Mouse (Mus musculus) liver, postnatal 0 days (tissue): Measurements from ENCODE around the gene Nos1. TPM values are rescaled to one million over a fixed set of nuclear protein-coding genes. Genes with fewer than 3 reads are reported as not detected.

ENCODE experiments used
- ATAC-seq: fragments of 200-750 bp; cut with Nextera tagmentation; 2 replicates; pipeline ENCODE4 v1.8.0; 2017; ENCODE audit warnings: mild to moderate bottlenecking, moderate library complexity
- DNase-seq: peaks from one replicate; pipeline ENCODE4 v3.0.0-alpha.2; 2016
- H3K27ac ChIP-seq: fragments of 300-500 bp; sonication (generic); 2 replicates; pipeline ENCODE4 v1.5.1; 2014; ENCODE audit warnings: antibody characterized with exemption, moderate library complexity, mild to moderate bottlenecking, low read depth
- H3K27me3 ChIP-seq: fragments of 300-500 bp; sonication (generic); 2 replicates; pipeline ENCODE4 v1.6.1; 2014; ENCODE audit warnings: low read length, control low read depth, mixed read lengths; ENCODE audit not compliant: insufficient read depth
- H3K36me3 ChIP-seq: fragments of 300-500 bp; sonication (generic); replicated peaks from 2 replicates; pipeline ENCODE4 v1.6.1; 2014; ENCODE audit warnings: mild to moderate bottlenecking, control low read depth, low read length, moderate library complexity, mixed read lengths; ENCODE audit not compliant: insufficient read depth
- H3K4me1 ChIP-seq: fragments of 300-500 bp; sonication (generic); 2 replicates; pipeline ENCODE4 v1.6.1; 2014; ENCODE audit warnings: antibody characterized with exemption, mild to moderate bottlenecking, control low read depth; ENCODE audit not compliant: insufficient read depth
- H3K4me2 ChIP-seq: fragments of 300-500 bp; sonication (generic); 2 replicates; pipeline ENCODE4 v1.6.1; 2014; ENCODE audit warnings: low read depth, mild to moderate bottlenecking, low read length, moderate library complexity, mixed read lengths
- H3K4me3 ChIP-seq: fragments of 300-500 bp; sonication (generic); 2 replicates; pipeline ENCODE4 v1.5.1; 2014; ENCODE audit warnings: low read depth, low read length
- H3K9ac ChIP-seq: fragments of 300-500 bp; sonication (generic); replicated peaks from 2 replicates; pipeline ENCODE4 v1.6.1; 2014; ENCODE audit warnings: mild to moderate bottlenecking, moderate library complexity
- H3K9me3 ChIP-seq: fragments of 300-500 bp; sonication (generic); 2 replicates; pipeline ENCODE4 v1.6.1; 2016; ENCODE audit warnings: mild to moderate bottlenecking, control low read depth, low read length, mixed read lengths
- CTCF ChIP-seq: sonication (generic); IDR thresholded peaks from 2 replicates; pipeline ENCODE4 v1.5.1; 2016; ENCODE audit warnings: antibody characterized with exemption, low read depth
- EP300 ChIP-seq: IDR thresholded peaks from 2 replicates; pipeline ENCODE4 v1.6.1; 2016; ENCODE audit warnings: antibody characterized with exemption, low read depth, mild to moderate bottlenecking
- WGBS: fragments of 180-500 bp; shearing (Covaris S2); extraction: QIAGEN DNeasy Blood & Tissue Kit; methylation state at CpG from one replicate; pipeline ENCODE4 v1.1.7; 2014; ENCODE audit not compliant: insufficient replicate concordance; 5-methylcytosine and 5-hydroxymethylcytosine counted together
- polyA plus RNA-seq: library from polyadenylated mRNA; unstranded; fragments of >200 nt; fragmentation: Nextera tagmentation; extraction: Ambion mirVana; gene quantifications from 2 replicates; pipeline ENCODE4 v1.2.1, GENCODE M21; 2015

Gene Nos1
- polyA plus RNA-seq, 1 experiment from 2014 or later = not detected

DNA sequence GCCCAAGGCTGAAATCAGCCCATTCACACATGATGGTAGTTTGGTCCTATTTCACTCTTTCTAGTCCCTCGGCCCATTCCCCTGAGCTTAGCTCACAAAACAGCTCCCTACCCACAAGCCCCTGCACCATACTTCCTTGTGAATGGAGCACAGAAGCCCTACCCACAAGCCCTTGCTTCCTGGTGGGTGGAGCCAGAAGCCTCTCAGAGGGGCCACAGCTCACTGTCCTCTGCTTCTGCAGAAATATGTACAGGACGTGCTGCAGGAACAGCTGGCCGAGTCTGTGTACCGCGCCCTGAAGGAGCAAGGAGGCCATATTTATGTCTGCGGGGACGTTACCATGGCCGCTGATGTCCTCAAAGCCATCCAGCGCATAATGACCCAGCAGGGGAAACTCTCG lies 168.6 kb downstream of the Nos1 start:
- H3K27ac ChIP-seq = no peak overlapping the region
- TF ChIP-seq CTCF (no peak), EP300 (no peak)
- no peak overlapping the region for H3K4me3 ChIP-seq
- no peaks in the 10 kb centered on the region for H3K27me3 ChIP-seq
- no peak overlapping the region for H3K4me2 ChIP-seq
- H3K9me3 ChIP-seq = no peaks in the 10 kb centered on the region
- no peak overlapping the region for H3K9ac ChIP-seq
- ATAC-seq (no peak), DNase-seq (no peak)
- no peaks in the 10 kb centered on the region for H3K4me1 ChIP-seq
- no peaks in the 10 kb centered on the region for H3K36me3 ChIP-seq
- whole genome bisulfite sequencing = 80% methylated on average over 10 of the region's 10 CpGs

DNA sequence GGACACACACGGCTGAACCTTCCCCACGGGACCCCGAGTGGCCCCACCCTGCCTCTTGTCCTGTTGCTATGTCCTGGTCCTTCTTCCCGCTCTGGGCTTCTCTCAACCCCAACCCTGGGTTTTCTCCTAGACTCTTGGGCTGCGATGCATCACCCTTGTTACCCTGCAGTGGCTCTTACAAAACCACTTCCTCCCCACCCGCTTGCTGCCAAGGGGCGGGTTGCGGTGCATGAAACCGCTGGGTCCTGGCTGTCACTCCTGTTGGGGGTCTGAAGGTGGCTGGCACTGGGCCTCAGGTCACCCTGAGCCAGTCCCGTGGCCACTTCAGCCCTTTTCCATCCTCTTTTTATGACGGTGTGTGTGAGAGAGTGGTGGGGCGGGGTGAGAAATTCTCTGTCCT lies 173.1 kb downstream of the Nos1 start:
- Histone ChIP-seq H3K27ac (no peak overlapping the region), H3K36me3 (no peaks in the 10 kb centered on the region), H3K4me2 (no peak overlapping the region), H3K4me1 (no peaks in the 10 kb centered on the region; the same call in 1 of the 2 replicates), H3K9me3 (no peaks in the 10 kb centered on the region), H3K4me3 (no peak overlapping the region), H3K9ac (no peak overlapping the region), H3K27me3 (no peaks in the 10 kb centered on the region)
- TF ChIP-seq EP300 (no peak), CTCF (no peak)
- ATAC-seq (no peak), DNase-seq (no peak)
- WGBS = 48% methylated on average over 12 of the region's 12 CpGs

DNA sequence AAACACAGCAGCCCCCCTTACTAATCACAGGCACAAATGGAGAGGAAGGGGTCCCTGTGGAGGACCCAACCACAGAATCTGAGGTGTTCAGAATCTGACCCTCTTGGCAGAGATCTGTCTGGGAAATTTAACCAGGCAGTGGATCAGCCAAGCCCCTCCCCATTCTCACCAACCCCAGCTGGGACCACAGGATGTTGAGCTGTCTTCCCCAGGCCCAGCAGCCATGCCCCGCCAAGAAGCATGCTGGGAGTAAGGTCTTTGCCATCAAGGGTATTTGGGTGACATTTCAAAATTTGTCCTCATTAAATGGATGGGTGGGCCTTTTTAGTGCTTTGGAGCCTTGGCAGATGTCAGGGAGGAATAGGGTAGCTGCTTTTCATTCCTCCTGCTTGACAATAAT lies 173.6 kb downstream of the Nos1 start:
- H3K4me3 ChIP-seq = no peak overlapping the region
- H3K36me3 ChIP-seq = no peaks in the 10 kb centered on the region
- H3K27me3 ChIP-seq = no peaks in the 10 kb centered on the region
- DNase-seq (no peak), ATAC-seq (no peak)
- no peaks in the 10 kb centered on the region for H3K9me3 ChIP-seq
- WGBS = 61% methylated on average over 1 of the region's 1 CpGs
- no peak overlapping the region for H3K9ac ChIP-seq
- H3K4me2 ChIP-seq = no peak overlapping the region
- H3K27ac ChIP-seq = no peak overlapping the region
- no peaks in the 10 kb centered on the region; the same call in 1 of the 2 replicates for H3K4me1 ChIP-seq
- TF ChIP-seq EP300 (no peak), CTCF (no peak)

- no peak overlapping the region for H3K4me2 ChIP-seq
- peak; percentile 75 for ATAC-seq
- no peaks in the 10 kb centered on the region for H3K36me3 ChIP-seq
- WGBS = 17% methylated on average over 10 of the region's 10 CpGs
- H3K27ac ChIP-seq = no peak overlapping the region
- no peak for TF ChIP-seq EP300
- peak; percentile 70 for TF ChIP-seq CTCF
- peak; percentile 53 for DNase-seq
- H3K4me3 ChIP-seq = no peak overlapping the region
- H3K9ac ChIP-seq = no peak overlapping the region
- H3K27me3 ChIP-seq = no peaks in the 10 kb centered on the region
- no peaks in the 10 kb centered on the region; the same call in 1 of the 2 replicates for H3K4me1 ChIP-seq
- no peaks in the 10 kb centered on the region for H3K9me3 ChIP-seq
These were observed 175.0 kb downstream of the Nos1 start for GRCm38 (mm10) chr5:117955675-117956420.

DNA sequence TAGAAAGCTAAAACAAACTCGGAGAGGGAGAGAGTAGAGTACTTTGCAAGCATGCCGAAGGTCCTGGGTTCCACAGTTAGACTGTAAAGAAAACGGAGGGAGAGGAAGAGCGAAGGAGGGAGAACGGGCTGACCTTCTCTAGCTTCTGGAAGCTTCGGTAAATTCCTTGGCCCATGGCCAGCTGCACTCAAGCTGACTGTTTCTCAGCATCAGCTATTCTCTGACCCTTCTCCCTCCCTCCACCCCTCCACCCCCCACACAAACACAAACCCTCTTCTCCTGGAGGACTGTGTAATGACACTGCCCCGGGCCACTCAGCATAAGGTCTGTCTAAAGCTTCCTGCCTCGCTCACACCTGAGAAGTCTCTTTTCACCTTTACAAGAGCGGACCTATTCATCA lies 183.9 kb downstream of the Nos1 start:
- Histone ChIP-seq H3K27ac (no peak overlapping the region), H3K9ac (no peak overlapping the region), H3K27me3 (0 out of 2 replicates have a peak, but pooled peaks cover 2% of the 10 kb centered on the region), H3K4me3 (no peak overlapping the region), H3K36me3 (no peaks in the 10 kb centered on the region), H3K4me1 (peaks cover 3% of the 10 kb centered on the region; the same call in 1 of the 2 replicates), H3K9me3 (no peaks in the 10 kb centered on the region), H3K4me2 (no peak overlapping the region)
- no peak for ATAC-seq
- no peak for DNase-seq
- TF ChIP-seq CTCF (no peak), EP300 (no peak)
- WGBS = 63% methylated on average over 9 of the region's 9 CpGs

DNA sequence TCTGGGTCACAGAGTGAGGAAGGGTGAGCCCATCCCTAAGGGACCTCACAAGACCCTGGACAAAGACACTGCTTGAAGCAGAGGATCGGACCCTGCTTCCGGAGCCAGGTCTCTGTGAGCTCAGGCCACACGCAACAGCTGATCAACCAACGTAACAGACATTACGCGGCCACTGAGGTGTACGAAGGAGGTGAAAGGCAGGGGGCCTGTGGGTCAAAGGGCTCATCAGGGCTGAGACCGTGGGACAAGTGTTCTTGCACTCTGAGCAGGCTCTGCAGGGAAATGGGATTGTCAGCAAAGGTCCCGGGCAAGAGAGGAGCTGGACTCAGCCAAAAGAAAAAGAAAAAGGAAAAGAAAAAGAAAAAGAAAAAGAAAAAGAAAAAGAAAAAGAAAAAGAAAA lies 186.1 kb downstream of the Nos1 start:
- Histone ChIP-seq H3K9ac (no peak overlapping the region), H3K4me2 (no peak overlapping the region), H3K27ac (no peak overlapping the region), H3K27me3 (0 out of 2 replicates have a peak, but pooled peaks cover 2% of the 10 kb centered on the region), H3K9me3 (no peaks in the 10 kb centered on the region), H3K4me3 (no peak overlapping the region), H3K4me1 (peaks cover 5% of the 10 kb centered on the region; the same call in 1 of the 2 replicates), H3K36me3 (no peaks in the 10 kb centered on the region)
- ATAC-seq (no peak), DNase-seq (no peak)
- TF ChIP-seq EP300 (no peak), CTCF (no peak)
- 73% methylated on average over 9 of the region's 9 CpGs for WGBS
